Mouse (Mus musculus) midbrain, postnatal 0 days (tissue): Measurements from ENCODE around the gene Nrxn1. TPM values are rescaled to one million over a fixed set of nuclear protein-coding genes. Genes with fewer than 3 reads are reported as not detected.

Experiments
- ATAC-seq: fragments of 200-750 bp; cut with Nextera tagmentation; 2 replicates; pipeline ENCODE4 v1.8.0; 2017; ENCODE audit warnings: moderate number of reproducible peaks, mild to moderate bottlenecking, moderate TSS enrichment, moderate library complexity; ENCODE audit not compliant: low FRiP score
- DNase-seq: peaks from one replicate; pipeline ENCODE4 v3.0.0-alpha.2; 2015; ENCODE audit warnings: low spot score
- H3K27ac ChIP-seq: fragments of 300-500 bp; sonication (generic); 2 replicates; pipeline ENCODE4 v1.5.1; 2014; ENCODE audit warnings: low read depth, mild to moderate bottlenecking, low read length, mixed read lengths
- H3K27me3 ChIP-seq: fragments of 300-500 bp; sonication (generic); 2 replicates; pipeline ENCODE4 v1.6.1; 2014; ENCODE audit warnings: low read length, control low read depth, mixed read lengths; ENCODE audit not compliant: insufficient read depth
- H3K36me3 ChIP-seq: fragments of 300-500 bp; sonication (generic); 2 replicates; pipeline ENCODE4 v1.6.1; 2014; ENCODE audit warnings: low read length, control low read depth, mixed read lengths; ENCODE audit not compliant: insufficient read depth
- H3K4me1 ChIP-seq: fragments of 300-500 bp; sonication (generic); 2 replicates; pipeline ENCODE4 v1.6.1; 2014; ENCODE audit warnings: mild to moderate bottlenecking, control low read depth, antibody characterized with exemption, low read length, mixed read lengths; ENCODE audit not compliant: insufficient read depth
- H3K4me2 ChIP-seq: fragments of 300-500 bp; sonication (generic); 2 replicates; pipeline ENCODE4 v1.6.1; 2014; ENCODE audit warnings: low read depth, mild to moderate bottlenecking, low read length, mixed read lengths; ENCODE audit not compliant: poor library complexity, severe bottlenecking
- H3K4me3 ChIP-seq: fragments of 300-500 bp; sonication (generic); 2 replicates; pipeline ENCODE4 v1.5.1; 2014; ENCODE audit warnings: low read depth, mild to moderate bottlenecking, low read length, moderate library complexity
- H3K9ac ChIP-seq: fragments of 300-500 bp; sonication (generic); replicated peaks from 2 replicates; pipeline ENCODE4 v1.6.1; 2014; ENCODE audit warnings: mild to moderate bottlenecking, low read length, moderate library complexity, mixed read lengths; ENCODE audit not compliant: poor library complexity, severe bottlenecking
- H3K9me3 ChIP-seq: fragments of 300-500 bp; sonication (generic); 2 replicates; pipeline ENCODE4 v1.6.1; 2016; ENCODE audit warnings: low read length, control low read depth
- CTCF ChIP-seq: IDR thresholded peaks from 2 replicates; pipeline ENCODE4 v1.5.1; 2016; ENCODE audit warnings: antibody characterized with exemption, mild to moderate bottlenecking
- WGBS: fragments of 180-500 bp; shearing (Covaris S2); extraction: QIAGEN DNeasy Blood & Tissue Kit; methylation state at CpG from one replicate; pipeline ENCODE4 v1.1.7; 2014; 5-methylcytosine and 5-hydroxymethylcytosine counted together
- polyA plus RNA-seq: library from polyadenylated mRNA; unstranded; fragments of >200 nt; fragmentation: Nextera tagmentation; extraction: Ambion mirVana; gene quantifications from 2 replicates; pipeline ENCODE4 v1.2.1, GENCODE M21; 2015
- total RNA-seq: library from RNA; depleted of rRNA; stranded (reverse); fragments of >200 nt; gene quantifications from 2 replicates; pipeline ENCODE4 v1.2.3, GENCODE M21; 2014

Gene Nrxn1
- total and polyA plus RNA-seq, 2 experiments from 2014 or later: 240 to 472 TPM

- ATAC-seq: no peak
- Histone ChIP-seq H3K27ac (no peak overlapping the region), H3K9ac (no peak overlapping the region), H3K9me3 (no peaks in the 10 kb centered on the region), H3K4me3 (no peak overlapping the region), H3K4me1 (no peaks in the 10 kb centered on the region; the same call in 1 of the 2 replicates), H3K4me2 (no peak overlapping the region), H3K27me3 (no peaks in the 10 kb centered on the region), H3K36me3 (no peaks in the 10 kb centered on the region)
- TF ChIP-seq CTCF: no peak
- WGBS: 91% methylated on average over 2 of the region's 2 CpGs
- DNase-seq: no peak
Observed at GRCm38 (mm10) chr17:90812485-90812884, 280.4 kb downstream of the Nrxn1 start.

GRCm38 (mm10) chr17:90809197-90810163 is 283.4 kb downstream of the Nrxn1 start:
- Histone ChIP-seq H3K4me1 (no peaks in the 10 kb centered on the region), H3K36me3 (no peaks in the 10 kb centered on the region), H3K27ac (no peak overlapping the region), H3K9ac (no peak overlapping the region), H3K9me3 (no peaks in the 10 kb centered on the region), H3K4me3 (no peak overlapping the region), H3K27me3 (no peaks in the 10 kb centered on the region), H3K4me2 (no peak overlapping the region)
- WGBS: 65% methylated on average over 8 of the region's 8 CpGs
- peak; percentile 86 for DNase-seq
- peak; percentile 80 for ATAC-seq
- TF ChIP-seq CTCF: peak; percentile 85

- ATAC-seq: no peak
- no peaks in the 10 kb centered on the region for H3K9me3 ChIP-seq
- no peak overlapping the region for H3K4me3 ChIP-seq
- H3K27ac ChIP-seq: no peak overlapping the region
- H3K27me3 ChIP-seq: no peaks in the 10 kb centered on the region
- H3K36me3 ChIP-seq: no peaks in the 10 kb centered on the region
- WGBS: 70% methylated on average over 2 of the region's 2 CpGs
- no peak for DNase-seq
- no peak overlapping the region for H3K4me2 ChIP-seq
- no peaks in the 10 kb centered on the region for H3K4me1 ChIP-seq
- no peak for TF ChIP-seq CTCF
- no peak overlapping the region for H3K9ac ChIP-seq
Observed at GRCm38 (mm10) chr17:90808256-90808655, 284.6 kb downstream of the Nrxn1 start.

GRCm38 (mm10) chr17:90807199-90807598 is 285.7 kb downstream of the Nrxn1 start:
- no peak for TF ChIP-seq CTCF
- Histone ChIP-seq H3K4me1 (no peaks in the 10 kb centered on the region), H3K36me3 (no peaks in the 10 kb centered on the region), H3K4me3 (no peak overlapping the region), H3K27ac (no peak overlapping the region), H3K9ac (no peak overlapping the region), H3K4me2 (no peak overlapping the region), H3K27me3 (no peaks in the 10 kb centered on the region), H3K9me3 (no peaks in the 10 kb centered on the region)
- DNase-seq (no peak), ATAC-seq (no peak)

GRCm38 (mm10) chr17:90798689-90799088 is 294.2 kb downstream of the Nrxn1 start:
- Histone ChIP-seq H3K4me1 (no peaks in the 10 kb centered on the region), H3K27me3 (no peaks in the 10 kb centered on the region), H3K9me3 (no peaks in the 10 kb centered on the region), H3K27ac (no peak overlapping the region), H3K36me3 (no peaks in the 10 kb centered on the region), H3K9ac (no peak overlapping the region), H3K4me3 (no peak overlapping the region), H3K4me2 (no peak overlapping the region)
- ATAC-seq: no peak
- no peak for DNase-seq
- no peak for TF ChIP-seq CTCF
- 84% methylated on average over 2 of the region's 2 CpGs for WGBS

- H3K36me3 ChIP-seq: no peaks in the 10 kb centered on the region
Observed at GRCm38 (mm10) chr17:90797659-90798288, 295.1 kb downstream of the Nrxn1 start.

More at GRCm38 (mm10) chr17:90797659-90798288, 295.1 kb downstream of the Nrxn1 start:
- H3K27me3 ChIP-seq: no peaks in the 10 kb centered on the region
- no peak for DNase-seq
- no peaks in the 10 kb centered on the region for H3K9me3 ChIP-seq
- no peak overlapping the region for H3K9ac ChIP-seq
- H3K4me1 ChIP-seq: no peaks in the 10 kb centered on the region
- no peak for ATAC-seq
- H3K4me3 ChIP-seq: no peak overlapping the region
- no peak overlapping the region for H3K27ac ChIP-seq
- 95% methylated on average over 2 of the region's 2 CpGs for WGBS
- H3K4me2 ChIP-seq: no peak overlapping the region
- no peak for TF ChIP-seq CTCF
